Mouse (Mus musculus) CH12.LX (cell line): ENCODE results near the gene Celf5.

Source experiments
- CTCF ChIP-seq, 2 experiments: IDR thresholded peaks in 1 of 2; conservative IDR thresholded peaks in 1 of 2; 2 replicates each; pipeline ENCODE4 v1.5.1; 2011 to 2012; ENCODE audit warnings: low read depth in 2 of 2, low read length in 2 of 2, improper control_type of control experiment in 1 of 2, inconsistent platforms in 1 of 2, mild to moderate bottlenecking in 1 of 2, moderate library complexity in 1 of 2
- EP300 ChIP-seq: IDR thresholded peaks from 2 replicates; pipeline ENCODE4 v1.6.1; 2011; ENCODE audit warnings: low read length, improper control_type of control experiment
- JUND ChIP-seq: conservative IDR thresholded peaks from 2 replicates; pipeline ENCODE4 v1.6.1; 2011; ENCODE audit warnings: low read depth, low read length, improper control_type of control experiment
- MAFK ChIP-seq: IDR thresholded peaks from 2 replicates; pipeline ENCODE4 v1.6.1; 2011; ENCODE audit warnings: low read length, improper control_type of control experiment; ENCODE audit not compliant: insufficient replicate concordance
- MAX ChIP-seq: IDR thresholded peaks from 2 replicates; pipeline ENCODE4 v1.6.1; 2011; ENCODE audit warnings: low read length, improper control_type of control experiment
- MEF2A ChIP-seq: IDR thresholded peaks from 2 replicates; pipeline ENCODE4 v1.6.1; 2014; ENCODE audit warnings: low read depth, mild to moderate bottlenecking, inconsistent platforms, low read length, improper control_type of control experiment, borderline replicate concordance
- MXI1 ChIP-seq: IDR thresholded peaks from 2 replicates; pipeline ENCODE4 v1.6.1; 2011; ENCODE audit warnings: mild to moderate bottlenecking, low read depth, low read length, improper control_type of control experiment
- POLR2A ChIP-seq: IDR thresholded peaks from 2 replicates; pipeline ENCODE4 v1.6.1; 2011; ENCODE audit warnings: low read depth, mild to moderate bottlenecking, improper control_type of control experiment, low read length
- SIN3A ChIP-seq: IDR thresholded peaks from 2 replicates; pipeline ENCODE4 v1.6.1; 2012; ENCODE audit warnings: low read length, improper control_type of control experiment, inconsistent platforms

DNA sequence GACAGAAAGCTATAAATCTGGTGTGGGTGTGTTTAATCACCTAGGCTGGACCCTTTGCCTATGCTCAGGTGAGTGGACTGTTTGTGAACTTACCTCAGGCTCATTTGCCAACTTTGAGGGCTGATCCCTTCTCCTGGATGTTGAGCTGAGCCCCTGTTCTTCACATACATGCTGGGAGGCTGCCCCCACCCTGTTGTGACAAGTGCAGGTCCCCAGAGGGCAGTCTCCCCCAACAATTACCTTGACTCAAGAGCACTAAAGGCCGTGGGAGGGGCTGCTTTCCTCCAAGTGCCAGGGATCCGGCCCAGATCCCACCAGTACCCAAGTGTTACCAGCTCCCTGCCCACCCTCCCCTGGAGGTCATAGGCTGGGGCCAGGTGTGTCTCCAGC is 2.5 kb upstream of the Celf5 start:
- TF ChIP-seq POLR2A, result no peak; the same call in 1 of the 2 replicates
- no peak for TF ChIP-seq JUND
- peak in 1 of 2 experiments; percentile 38; a peak in 2 of 4 replicates for TF ChIP-seq CTCF (conservative IDR thresholded peaks at IDR 0.05 in 1 of 2, IDR thresholded peaks at IDR 0.05 in 1 of 2; ENCODE audit: low read depth in 2 of 2, low read length in 2 of 2)
- TF ChIP-seq MAX, result no peak
- no peak for TF ChIP-seq MEF2A
- no peak for TF ChIP-seq MXI1
- no peak for TF ChIP-seq EP300
- no peak for TF ChIP-seq SIN3A
- no peak for TF ChIP-seq MAFK
